Mouse (Mus musculus) frontal cortex, postnatal 36 days (tissue): ENCODE measurements around the gene Sepsecs.
"Not testable (repeated sequence)": the region's sequence is repeated elsewhere in the genome, so short reads cannot be mapped to it uniquely, and the experiment has no call there.

Experiments
- DNase-seq, 2 experiments: peaks; one replicate each; pipeline ENCODE4 v3.0.0; 2022; ENCODE audit warnings: low spot score in 2 of 2

Gene Sepsecs

DNA sequence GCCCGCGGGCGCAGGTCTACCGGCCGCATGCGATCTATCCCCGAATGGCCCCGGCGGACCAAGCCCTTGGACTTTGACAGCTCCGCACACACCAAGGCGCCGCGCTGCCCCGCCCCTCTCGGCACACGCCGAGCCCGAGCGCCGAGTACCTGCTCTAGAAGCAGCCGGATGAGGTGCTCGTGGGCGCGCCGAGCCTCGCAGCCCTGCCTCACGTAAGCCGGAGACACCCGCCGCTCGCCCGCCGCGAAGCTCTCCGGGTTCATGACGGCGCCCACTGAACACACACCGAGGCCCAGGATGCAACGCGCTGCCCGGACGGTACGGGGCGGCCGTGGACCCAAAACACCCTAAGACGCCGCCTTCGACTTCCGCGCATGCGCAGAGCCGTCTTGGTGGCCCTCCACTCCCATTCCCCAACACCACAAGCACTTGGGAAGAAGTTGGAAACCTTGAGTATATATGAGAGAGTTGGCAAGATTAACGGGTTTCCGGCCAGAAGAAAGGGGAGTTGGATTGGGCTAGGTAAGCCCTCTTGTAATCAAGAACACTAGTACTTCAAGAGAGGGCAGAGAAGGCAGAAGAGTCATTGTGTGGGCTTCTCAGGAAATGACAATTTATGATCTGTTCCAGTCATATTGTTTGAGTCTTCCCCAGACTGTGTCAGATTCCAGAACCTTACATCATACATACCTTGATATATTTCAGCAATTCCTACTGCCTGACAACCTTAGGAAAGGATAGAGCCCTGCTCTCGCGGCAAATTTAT lies at the start of gene Sepsecs:
Gene Sepsecs, minus strand, starts transcription at position 283 of the 766 bp plus-strand sequence.
- DNase-seq: peak; percentile 94 to 95

DNA sequence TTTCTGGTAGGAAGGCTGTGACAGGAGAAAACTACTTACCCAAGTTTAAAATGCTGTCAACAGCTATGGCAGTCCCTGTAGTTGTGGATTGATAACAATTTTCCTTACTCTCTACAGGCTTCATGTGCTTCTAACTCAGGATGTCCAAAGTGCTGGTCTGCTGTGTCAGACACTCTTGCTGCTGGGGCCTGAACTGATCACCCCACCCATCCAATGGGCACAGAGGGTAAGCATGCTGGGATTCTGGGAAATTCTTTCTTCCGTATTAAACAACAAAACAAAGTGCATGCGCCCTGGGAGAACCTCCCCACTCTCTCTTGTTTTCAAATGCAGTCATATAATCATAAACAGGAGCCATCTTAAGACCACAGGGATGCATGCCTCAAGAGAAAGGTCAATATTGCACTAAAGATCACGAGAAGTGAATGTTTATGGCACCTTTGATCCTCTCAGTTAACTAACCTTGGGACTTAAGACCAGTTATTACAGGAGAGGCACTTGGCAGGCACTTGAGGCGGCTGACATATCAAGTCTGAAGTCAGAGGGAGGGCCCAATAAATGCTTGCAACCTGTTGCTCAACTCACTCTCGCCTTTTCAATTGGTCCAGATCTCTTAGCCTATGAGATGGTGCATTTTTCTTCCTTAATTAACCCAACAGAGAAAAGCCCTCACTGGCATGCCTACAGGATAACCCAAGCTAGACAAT lies 47.4 kb upstream of the Sepsecs start:
- no peak for DNase-seq

DNA sequence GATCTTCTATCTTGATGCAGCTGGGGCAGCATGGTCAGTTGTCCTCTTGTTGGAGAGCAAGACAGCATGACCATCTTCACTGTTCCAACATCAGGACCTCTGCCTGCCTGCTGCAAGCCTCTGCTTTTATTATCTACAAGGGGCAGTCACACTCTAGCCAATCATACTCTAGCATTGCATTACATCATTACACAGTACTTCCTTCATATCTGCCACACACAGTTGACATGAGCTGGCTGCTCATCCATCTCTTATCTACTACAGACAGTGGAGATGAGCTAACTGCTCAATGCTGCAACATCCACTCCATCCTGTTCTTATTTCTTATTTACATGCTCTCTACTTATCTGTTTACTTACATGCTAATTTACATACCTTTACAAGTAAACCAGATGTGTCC lies 43.2 kb upstream of the Sepsecs start:
- DNase-seq: no peak

DNA sequence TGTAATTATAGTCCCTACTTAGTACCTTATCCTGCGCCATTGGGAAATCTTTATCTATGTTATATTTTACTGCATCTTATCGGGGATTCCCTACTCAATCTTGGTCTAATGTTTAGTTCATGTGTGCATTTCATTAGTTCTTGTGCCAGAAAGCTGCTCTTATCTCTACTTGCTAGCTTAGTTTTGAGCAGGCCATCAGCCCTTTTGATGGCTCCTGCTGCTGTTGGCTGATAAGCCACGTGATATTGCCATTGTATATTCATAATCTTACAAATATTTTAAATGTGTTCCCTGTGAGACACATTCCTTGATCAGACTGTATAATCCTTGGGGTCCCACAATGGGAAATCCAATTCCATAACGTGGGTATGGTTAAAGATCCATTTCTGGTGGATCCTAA lies 35.1 kb upstream of the Sepsecs start:
- no peak for DNase-seq

DNA sequence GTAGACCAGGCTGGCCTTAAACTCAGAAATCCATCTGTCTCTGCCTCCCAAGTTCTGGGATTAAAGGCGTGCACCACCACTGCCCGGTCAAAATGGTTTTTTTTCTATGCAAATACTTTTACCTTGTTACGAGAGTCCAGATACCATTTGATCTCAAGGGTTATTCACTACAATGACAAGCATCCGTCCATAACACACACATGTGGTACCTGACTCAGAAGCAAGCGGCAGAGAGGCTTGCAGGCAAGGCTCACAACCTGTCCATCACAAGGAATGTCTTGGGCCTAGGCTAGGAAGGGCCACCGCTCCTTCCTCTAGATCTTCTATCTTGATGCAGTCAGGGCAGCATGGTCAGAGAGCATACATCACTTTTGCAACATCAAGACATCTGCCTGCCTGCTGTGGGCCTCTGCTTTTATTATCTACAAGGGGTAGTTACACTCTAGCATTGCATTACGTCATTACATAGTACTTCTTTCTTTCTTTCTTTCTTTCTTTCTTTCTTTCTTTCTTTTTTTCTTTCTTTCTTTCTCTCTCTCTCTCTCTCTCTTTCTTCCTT lies 28.5 kb upstream of the Sepsecs start:
- not testable (repeated sequence) for DNase-seq

DNA sequence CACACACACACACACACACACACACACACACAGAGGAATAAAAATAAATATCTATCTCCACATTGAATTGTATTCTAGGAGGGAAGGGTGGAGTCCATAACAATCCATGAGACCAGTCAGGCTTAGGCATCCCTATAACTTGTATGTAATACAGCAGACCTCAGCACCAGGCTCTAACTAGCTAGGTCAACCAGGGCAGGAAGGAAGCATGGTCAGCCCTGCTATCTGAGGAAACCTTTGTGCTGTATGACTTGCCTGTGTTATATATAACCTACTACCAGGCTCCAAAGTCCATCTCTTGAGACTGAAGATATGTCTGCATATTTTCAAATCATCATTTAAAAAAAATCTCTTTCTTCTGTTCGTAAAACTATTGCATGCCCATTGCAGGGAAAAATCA lies 27.8 kb upstream of the Sepsecs start:
- no peak for DNase-seq

DNA sequence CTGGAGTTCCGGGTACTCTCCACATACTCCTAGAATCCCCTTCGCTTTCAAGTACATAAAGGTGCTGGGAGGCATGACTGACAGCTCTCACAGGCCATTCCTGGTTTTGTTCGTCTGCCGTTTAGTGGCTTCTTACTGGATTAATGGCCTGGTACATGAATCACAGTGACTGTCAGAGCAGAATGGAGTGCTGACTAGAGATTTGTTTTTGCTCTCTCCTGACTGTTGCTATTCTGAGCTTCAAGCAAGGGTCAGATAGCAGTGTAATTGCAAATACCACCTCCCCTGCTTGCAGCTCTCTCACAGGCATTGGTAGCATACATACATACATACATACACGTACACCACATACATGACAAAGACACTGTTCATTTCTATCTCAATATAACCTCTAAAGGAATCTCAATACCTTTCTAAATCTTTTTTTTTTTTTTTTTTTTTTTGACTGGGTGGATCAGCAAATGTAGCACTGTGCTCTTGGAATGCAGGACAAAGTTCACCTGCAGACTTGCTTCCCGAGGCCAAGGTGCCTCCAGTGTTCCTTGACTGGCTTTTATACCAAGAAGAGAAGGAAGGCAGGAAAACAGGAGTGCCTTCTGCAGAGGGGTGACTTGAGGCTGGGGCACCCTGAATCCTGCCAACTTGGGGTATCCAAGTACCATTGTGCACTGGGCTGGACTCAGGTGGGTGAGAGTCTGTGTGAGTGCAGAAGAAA lies 18.4 kb upstream of the Sepsecs start:
- DNase-seq: no peak

DNA sequence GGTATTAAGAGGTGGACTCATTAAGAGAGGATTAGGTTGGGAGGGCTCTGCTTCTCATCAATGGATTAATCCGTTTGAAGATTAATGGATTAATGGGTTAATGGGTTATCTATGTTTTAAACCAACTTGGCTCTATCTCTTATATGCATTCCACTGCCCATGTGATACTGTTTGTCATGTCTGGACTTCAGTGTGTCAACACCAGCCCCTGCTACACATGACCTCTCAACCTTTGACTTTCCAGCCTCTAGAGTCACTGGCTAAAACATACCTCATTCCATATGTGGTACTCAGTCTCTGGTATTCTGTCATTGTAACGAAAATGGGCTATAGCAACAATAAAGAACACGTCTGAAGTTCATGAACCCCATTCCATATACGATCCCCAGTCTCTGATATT lies 11.6 kb upstream of the Sepsecs start:
- DNase-seq: no peak

DNA sequence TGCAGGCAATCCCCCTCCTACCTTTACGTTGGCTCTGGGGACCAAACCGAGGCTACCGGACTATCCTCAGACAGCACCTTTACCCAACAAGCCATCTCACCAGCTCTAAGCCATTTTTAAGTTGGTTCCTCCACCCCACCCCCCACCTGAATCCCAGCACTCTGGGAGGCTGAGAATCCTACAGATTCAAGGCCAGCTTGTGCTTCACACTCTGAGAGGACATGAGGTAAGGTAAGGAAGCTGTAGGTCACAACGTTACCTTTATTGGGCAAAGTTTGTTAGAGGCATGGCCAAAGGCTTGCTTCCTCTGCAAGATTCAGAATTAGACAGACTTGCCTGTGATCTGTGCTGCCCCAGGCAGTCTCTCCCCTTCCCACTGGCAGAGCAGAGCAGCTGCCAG lies 10.7 kb upstream of the Sepsecs start:
- no peak for DNase-seq

DNA sequence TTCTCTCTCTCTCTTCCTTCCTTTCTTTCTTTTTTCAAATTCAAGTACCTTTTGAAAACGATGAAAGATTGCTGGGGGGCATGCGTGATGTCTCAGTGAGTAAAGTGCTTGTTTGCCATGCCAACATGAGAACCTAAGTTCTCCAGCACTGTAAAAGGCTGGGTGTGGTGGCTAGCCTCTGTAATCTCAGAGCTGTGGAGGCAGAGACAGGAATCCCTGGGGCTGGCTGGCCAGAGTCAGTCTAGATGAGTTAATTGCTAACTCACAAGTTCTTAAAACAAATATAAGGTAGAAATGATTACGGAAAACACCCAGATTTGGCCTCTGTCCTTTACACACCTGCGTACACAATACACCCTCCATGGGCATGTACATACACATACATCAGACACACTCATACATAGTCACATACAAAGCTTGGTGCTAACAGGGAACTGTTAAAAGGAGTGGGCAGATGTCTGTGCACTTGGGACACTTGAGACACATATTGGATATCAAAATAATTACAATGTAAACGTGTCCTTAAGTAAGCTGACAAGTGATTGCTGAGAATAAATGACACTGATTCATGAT lies 9.1 kb upstream of the Sepsecs start:
- DNase-seq: no peak

DNA sequence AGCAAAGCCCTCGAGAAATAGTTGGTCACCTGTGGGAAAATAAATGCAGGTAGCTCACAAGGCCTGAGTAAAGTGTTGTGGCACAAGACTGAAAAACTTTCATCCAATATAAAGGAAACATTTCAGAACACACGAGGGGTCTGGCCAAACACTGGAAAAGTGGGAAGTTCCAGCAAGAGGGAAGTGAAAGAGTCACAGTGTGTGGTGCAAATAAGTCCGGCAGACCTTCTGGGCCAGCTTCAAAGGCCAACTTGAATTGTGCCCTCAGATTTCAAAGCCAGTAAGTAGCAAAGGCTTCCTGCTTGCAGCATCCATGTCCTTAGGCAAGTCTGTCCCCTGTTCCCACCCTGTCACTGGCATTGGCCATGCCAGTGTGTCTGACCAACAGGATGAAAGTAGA lies 7.6 kb upstream of the Sepsecs start:
- DNase-seq: no peak

DNA sequence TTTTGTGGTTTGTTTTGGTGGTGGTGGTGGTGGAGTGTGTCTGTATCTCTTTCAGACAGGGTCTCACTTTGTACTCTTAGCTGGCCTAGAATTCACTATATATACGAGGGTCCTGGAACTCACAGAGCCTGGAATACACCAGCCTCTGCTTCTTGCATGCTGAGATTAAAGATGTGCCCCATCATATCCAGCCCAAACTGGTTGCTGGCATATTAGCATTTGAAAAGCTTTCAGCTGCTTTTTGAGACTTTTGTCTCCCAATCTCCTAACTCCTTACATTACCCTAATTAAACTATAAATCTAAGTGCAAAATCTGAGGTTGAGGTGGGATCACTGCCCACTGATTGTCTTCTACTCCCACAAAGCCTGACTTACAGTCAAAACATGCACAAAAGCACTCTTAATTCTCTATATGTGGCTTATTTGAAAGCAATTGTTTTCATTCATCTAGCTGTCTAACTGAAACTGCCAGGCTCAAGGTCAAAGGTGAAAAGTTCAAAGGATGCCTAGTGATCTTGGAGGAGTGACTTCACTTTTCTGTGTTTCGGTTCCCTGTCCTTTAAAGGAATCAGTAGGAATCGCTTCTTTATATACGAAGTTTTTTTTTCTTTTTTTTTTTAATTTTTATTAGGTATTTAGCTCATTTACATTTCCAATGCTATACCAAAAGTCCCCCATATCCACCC lies 5.0 kb upstream of the Sepsecs start:
- no peak for DNase-seq

DNA sequence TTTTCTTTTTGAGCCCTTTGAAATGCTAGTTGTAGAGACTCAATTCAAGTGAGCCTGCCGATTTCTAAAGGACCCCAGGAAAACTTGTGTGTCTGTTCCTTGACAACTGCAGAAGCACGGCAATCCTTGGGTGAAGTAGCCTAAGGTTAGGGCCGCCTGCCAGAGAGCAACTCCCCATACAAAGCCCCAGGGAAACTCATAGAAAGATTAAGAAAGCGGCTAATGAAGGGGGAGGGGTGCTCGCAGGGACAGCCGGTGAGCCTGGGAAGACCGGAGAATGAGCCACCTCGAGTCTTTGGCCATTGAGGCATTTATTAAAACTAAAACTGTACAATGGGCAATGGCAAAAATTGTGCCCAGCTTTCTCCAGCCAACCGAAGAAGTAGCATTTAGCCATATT lies 3.8 kb upstream of the Sepsecs start:
- no peak for DNase-seq

DNA sequence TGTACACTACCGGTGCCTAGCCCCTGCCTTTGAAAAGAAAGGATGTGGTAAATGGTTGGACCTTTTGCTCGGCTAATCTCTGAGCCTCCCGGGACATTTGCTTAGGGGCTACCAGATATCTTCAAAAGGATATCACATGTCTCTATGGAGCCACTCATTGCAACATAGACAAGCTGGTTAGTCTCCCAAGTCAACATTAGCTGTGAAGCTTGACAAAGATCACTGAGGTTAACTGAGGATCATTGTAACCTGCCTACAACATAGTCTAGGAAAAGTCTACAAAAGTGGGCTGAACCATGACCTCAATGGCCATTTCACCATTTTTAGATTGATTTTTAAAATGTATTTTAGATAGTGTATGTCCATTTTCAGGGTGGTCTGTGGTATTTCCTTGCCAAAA lies 1.2 kb upstream of the Sepsecs start:
- no peak for DNase-seq

DNA sequence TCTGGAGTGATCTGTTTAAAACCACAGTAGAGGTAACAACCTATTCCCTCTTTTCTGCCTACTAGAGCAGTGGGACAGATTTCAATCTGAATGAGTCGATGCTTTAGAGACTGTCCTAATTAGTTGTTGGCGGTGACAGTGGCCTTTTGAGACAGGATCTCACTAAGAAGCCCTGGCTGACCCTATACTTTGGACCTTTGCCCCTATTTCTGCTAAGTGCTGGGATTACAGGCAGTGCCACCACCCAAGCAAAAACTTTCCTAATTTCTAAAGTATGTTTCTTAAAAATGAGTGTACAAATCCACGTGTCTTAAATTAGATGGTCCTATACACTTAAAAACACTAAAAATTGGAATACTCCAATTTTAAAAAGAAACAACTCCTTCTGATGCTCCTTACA lies 2.7 kb downstream of the Sepsecs start:
- no peak for DNase-seq

DNA sequence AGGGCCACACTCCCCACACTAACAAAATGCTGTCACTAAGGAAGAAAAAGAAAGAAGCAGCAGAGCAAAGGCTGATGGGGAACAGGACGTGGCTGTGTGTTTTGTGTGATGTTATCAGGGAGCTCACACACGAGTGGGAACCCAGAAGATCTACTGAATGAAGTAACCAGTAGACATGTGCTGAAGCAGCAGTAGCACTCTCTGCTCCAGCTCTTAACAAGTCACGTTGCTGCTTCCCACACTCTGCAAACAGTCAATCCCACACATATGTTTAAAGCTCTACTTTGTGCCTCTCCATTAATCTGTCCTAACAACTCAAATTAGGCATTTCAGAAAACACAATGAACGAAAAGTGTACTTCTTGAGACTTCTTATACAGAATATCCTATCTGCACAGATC lies 11.6 kb downstream of the Sepsecs start:
- no peak for DNase-seq

DNA sequence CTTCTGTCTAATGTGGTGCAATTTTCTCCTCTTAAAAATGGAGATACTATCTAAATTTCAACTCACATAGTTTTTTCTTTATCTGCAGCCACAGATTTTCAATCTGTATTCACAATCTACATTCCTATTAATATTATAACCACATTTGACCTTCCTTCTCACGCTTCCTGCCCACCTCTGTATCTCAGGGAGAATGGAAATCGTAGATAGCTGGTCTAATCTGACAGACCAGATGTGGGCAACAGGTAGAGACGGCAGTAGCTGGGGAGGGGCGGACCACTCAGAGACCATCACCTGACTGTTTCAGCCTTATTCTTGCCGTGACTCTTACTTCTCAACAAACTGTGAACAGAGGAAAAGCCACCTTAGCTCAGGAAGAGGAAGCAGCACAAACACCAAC lies 12.2 kb downstream of the Sepsecs start:
- no peak for DNase-seq

DNA sequence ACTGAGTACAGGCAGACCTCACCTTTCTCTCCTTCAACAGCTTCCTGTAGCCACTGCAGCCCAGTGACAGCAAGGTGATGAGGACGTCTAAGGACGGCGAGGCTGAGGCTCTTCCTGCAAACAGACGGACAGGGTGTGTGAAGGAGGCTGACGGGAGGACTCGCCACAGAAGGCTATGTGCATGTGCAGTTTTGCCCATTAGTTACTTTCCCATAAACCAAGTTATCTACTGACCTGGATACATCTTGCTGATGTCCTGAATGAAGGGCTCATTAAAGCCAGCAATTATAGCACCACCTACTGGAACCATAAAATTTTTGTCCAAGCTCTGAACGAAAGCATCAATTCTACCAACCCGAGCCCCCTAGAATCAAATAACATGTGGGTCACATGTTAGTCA lies 13.5 kb downstream of the Sepsecs start:
- DNase-seq: peak in 1 of 2 experiments; percentile 25

DNA sequence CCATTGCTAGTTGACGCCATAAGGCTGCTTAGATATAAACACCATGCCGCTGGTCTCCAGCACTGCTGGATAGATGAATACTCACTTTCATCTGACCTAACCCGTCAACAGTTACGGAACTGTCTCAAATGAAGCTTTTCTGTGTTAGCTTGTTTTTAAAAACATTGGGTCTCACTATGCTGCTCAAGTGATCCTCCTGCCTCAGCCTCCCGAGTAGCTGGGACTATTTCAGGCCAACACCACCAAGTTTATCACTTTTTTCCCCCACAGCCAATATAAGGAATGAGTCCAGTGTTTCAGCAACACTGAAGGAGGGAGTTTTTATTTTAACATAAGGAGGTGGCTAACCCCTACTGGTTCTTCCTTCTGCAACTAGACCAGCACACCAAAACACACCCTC lies 14.5 kb downstream of the Sepsecs start:
- DNase-seq: no peak

DNA sequence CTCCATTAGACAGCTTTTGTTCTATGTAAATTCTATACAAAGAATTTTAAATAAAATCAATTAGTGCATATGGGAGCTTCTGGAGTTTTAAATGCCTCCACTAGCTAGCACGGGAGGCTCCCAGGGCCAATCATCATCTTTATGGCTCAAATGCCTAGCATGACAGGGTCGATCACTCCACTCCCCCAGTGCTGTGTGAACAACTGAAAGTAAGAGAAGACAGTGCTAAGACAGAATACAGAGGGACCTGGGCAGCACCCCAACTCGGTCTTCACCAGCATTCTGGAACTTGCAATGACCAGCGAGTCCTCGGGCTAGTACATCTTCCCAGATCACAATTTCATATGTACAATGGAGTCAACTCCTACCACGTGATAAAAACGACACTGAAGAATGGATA lies 16.9 kb downstream of the Sepsecs start:
- DNase-seq: no peak

DNA sequence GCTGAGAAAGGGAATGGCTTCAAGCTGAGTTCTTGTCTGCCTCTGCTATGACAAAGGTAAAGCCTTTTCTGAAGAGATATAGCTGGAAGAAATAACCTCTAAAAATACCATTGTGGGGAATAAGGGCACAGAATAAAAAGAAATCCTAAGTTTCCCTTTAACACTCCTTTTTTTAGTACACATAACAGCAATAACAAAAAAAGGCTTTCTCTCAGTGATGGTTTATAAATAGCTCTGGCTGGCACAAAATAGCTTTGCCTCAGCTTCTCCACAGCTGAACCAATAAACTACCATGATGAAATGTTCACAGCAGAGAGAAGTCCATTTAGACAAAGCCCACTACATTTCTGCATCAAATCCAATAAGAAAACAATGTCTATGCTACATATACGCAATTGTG lies 17.4 kb downstream of the Sepsecs start:
- DNase-seq: peak in 1 of 2 experiments; percentile 19
